Mouse (Mus musculus): ENCODE results near the gene Gm17332. TPM values are rescaled to one million over a fixed set of nuclear protein-coding genes. Genes with fewer than 3 reads are reported as not detected.
"Not testable (repeated sequence)": the region's sequence is repeated elsewhere in the genome, so short reads cannot be mapped to it uniquely, and the experiment has no call there.

Gene Gm17332
- polyA plus RNA-seq, 1 experiment from 2014 or later = not detected

DNA sequence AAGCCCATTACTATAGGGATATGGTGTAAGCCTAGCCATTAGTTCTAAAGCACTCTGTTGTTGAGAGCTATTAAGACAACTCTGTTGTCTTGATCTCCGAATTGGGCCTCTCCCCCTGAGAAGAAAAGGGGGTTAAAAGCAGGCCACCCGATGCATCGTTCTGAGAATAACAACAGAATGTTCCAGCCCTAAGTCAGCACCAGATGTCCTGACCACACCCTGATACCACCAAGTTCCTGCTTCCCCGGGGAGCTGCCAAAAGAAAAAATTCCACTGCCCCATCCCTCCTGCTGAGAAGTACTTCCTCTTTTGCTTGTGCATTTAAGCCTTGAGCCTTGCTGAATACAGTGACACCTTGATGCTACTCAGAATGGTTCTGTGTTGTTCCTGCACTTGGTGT lies 48.5 kb downstream of the Gm17332 start:
- not testable (repeated sequence) for H3K4me2 ChIP-seq; H3K9ac ChIP-seq; H3K27ac ChIP-seq (replicated peaks); H3K36me3 ChIP-seq; H3K4me1 ChIP-seq (replicated peaks); H3K4me3 ChIP-seq; H3K9me3 ChIP-seq; H3K27me3 ChIP-seq; ATAC-seq (ENCODE audit: low read depth)
- 49% methylated on average over 4 of the region's 4 CpGs for WGBS

Other genes with a start within 250 kb of the Gm17332 start
- 12.0 and 12.6 TPM in 2 replicates for gene Erlec1, start 228.1 kb downstream of the Gm17332 start, polyA plus RNA-seq (2015; fragmentation: Nextera tagmentation; extraction: Ambion mirVana)
- gene Chac2, start 196.1 kb downstream of the Gm17332 start, polyA plus RNA-seq (2015; fragmentation: Nextera tagmentation; extraction: Ambion mirVana) = 25.7 and 31.0 TPM in 2 replicates
- 0.56 and 1.1 TPM in 2 replicates for gene Stc2, start 187.6 kb upstream of the Gm17332 start, polyA plus RNA-seq (2015; fragmentation: Nextera tagmentation; extraction: Ambion mirVana)

Measured in neural tube, embryonic 13.5 days (tissue).